Mouse (Mus musculus): ENCODE data around the gene Pomgnt1. TPM values are rescaled to one million over a fixed set of nuclear protein-coding genes. Genes with fewer than 3 reads are reported as not detected.

Gene Pomgnt1
- 10.0 to 24.0 TPM (median 12.7 TPM) in 3 replicates for total RNA-seq (2017)

GRCm38 (mm10) chr4:116123602-116124519, at the start of gene Pomgnt1, which contains the start of gene Rad54l:
Gene Pomgnt1, plus strand, starts transcription at chr4:116123840.
Gene Rad54l, minus strand, starts transcription at chr4:116123690.
- ATAC-seq (replicated peaks; ENCODE audit: insufficient number of reproducible peaks, low FRiP score, low TSS enrichment, poor library complexity, severe bottlenecking), result peak; percentile 96

GRCm38 (mm10) chr4:116074145-116074675, 49.4 kb upstream of the Pomgnt1 start:
- no peak for ATAC-seq (replicated peaks; ENCODE audit: insufficient number of reproducible peaks, low FRiP score, low TSS enrichment, poor library complexity, severe bottlenecking)

- ATAC-seq (replicated peaks; ENCODE audit: insufficient number of reproducible peaks, low FRiP score, low TSS enrichment, poor library complexity, severe bottlenecking), result peak; percentile 90
Measured at GRCm38 (mm10) chr4:116074861-116075620, 48.6 kb upstream of the Pomgnt1 start, which contains the start of the genes Uqcrh and Lrrc41. Gene Uqcrh, minus strand, starts transcription at chr4:116075071. Gene Lrrc41, plus strand, starts transcription at chr4:116075269.

- peak; percentile 47; the same call in 1 of the 2 replicates for ATAC-seq (replicated peaks; ENCODE audit: insufficient number of reproducible peaks, low FRiP score, low TSS enrichment, poor library complexity, severe bottlenecking)
Measured at GRCm38 (mm10) chr4:116075631-116076368, 47.8 kb upstream of the Pomgnt1 start.

- no peak for ATAC-seq (replicated peaks; ENCODE audit: insufficient number of reproducible peaks, low FRiP score, low TSS enrichment, poor library complexity, severe bottlenecking)
Measured at GRCm38 (mm10) chr4:116076369-116077231, 47.0 kb upstream of the Pomgnt1 start.

GRCm38 (mm10) chr4:116077240-116078095, 46.2 kb upstream of the Pomgnt1 start:
- no peak for ATAC-seq (replicated peaks; ENCODE audit: insufficient number of reproducible peaks, low FRiP score, low TSS enrichment, poor library complexity, severe bottlenecking)

- ATAC-seq (replicated peaks; ENCODE audit: insufficient number of reproducible peaks, low FRiP score, low TSS enrichment, poor library complexity, severe bottlenecking), result 0 out of 2 replicates have a peak, but pooled peaks have one; percentile 13
Measured at GRCm38 (mm10) chr4:116088510-116089249, 35.0 kb upstream of the Pomgnt1 start.

- ATAC-seq (replicated peaks; ENCODE audit: insufficient number of reproducible peaks, low FRiP score, low TSS enrichment, poor library complexity, severe bottlenecking), result no peak
Measured at GRCm38 (mm10) chr4:116096291-116096690, 27.3 kb upstream of the Pomgnt1 start.

GRCm38 (mm10) chr4:116097211-116097610, 26.4 kb upstream of the Pomgnt1 start:
- ATAC-seq (replicated peaks; ENCODE audit: insufficient number of reproducible peaks, low FRiP score, low TSS enrichment, poor library complexity, severe bottlenecking), result no peak

GRCm38 (mm10) chr4:116100959-116101358, 22.7 kb upstream of the Pomgnt1 start:
- no peak for ATAC-seq (replicated peaks; ENCODE audit: insufficient number of reproducible peaks, low FRiP score, low TSS enrichment, poor library complexity, severe bottlenecking)

GRCm38 (mm10) chr4:116105278-116105677, 18.4 kb upstream of the Pomgnt1 start:
- no peak for ATAC-seq (replicated peaks; ENCODE audit: insufficient number of reproducible peaks, low FRiP score, low TSS enrichment, poor library complexity, severe bottlenecking)

GRCm38 (mm10) chr4:116110695-116111094, 12.9 kb upstream of the Pomgnt1 start:
- no peak for ATAC-seq (replicated peaks; ENCODE audit: insufficient number of reproducible peaks, low FRiP score, low TSS enrichment, poor library complexity, severe bottlenecking)

GRCm38 (mm10) chr4:116111486-116111885, 12.2 kb upstream of the Pomgnt1 start:
- no peak for ATAC-seq (replicated peaks; ENCODE audit: insufficient number of reproducible peaks, low FRiP score, low TSS enrichment, poor library complexity, severe bottlenecking)

- ATAC-seq (replicated peaks; ENCODE audit: insufficient number of reproducible peaks, low FRiP score, low TSS enrichment, poor library complexity, severe bottlenecking), result 0 out of 2 replicates have a peak, but pooled peaks have one; percentile 28
Measured at GRCm38 (mm10) chr4:116122762-116123161, 878 bp upstream of the Pomgnt1 start.

- no peak for ATAC-seq (replicated peaks; ENCODE audit: insufficient number of reproducible peaks, low FRiP score, low TSS enrichment, poor library complexity, severe bottlenecking)
Measured at GRCm38 (mm10) chr4:116125803-116126386, 2.3 kb downstream of the Pomgnt1 start.

- no peak for ATAC-seq (replicated peaks; ENCODE audit: insufficient number of reproducible peaks, low FRiP score, low TSS enrichment, poor library complexity, severe bottlenecking)
Measured at GRCm38 (mm10) chr4:116127956-116128355, 4.3 kb downstream of the Pomgnt1 start.

Measured in monocyte, adult 5-6 weeks (primary cell).